Mouse (Mus musculus) cerebellum, adult 2 months (tissue): ENCODE data around the gene Pold1.

Experiments used
- CTCF ChIP-seq: fragments of 200-500 bp; IDR thresholded peaks from 2 replicates; pipeline ENCODE4 v1.5.1; 2011; ENCODE audit warnings: low read depth, mild to moderate bottlenecking, control low read depth, low read length, moderate library complexity, borderline replicate concordance; ENCODE audit not compliant: insufficient read depth
- POLR2A ChIP-seq: fragments of 200-500 bp; IDR thresholded peaks from 2 replicates; pipeline ENCODE4 v1.6.1; 2011; ENCODE audit warnings: low read length, control low read depth, borderline replicate concordance; ENCODE audit not compliant: insufficient read depth

DNA sequence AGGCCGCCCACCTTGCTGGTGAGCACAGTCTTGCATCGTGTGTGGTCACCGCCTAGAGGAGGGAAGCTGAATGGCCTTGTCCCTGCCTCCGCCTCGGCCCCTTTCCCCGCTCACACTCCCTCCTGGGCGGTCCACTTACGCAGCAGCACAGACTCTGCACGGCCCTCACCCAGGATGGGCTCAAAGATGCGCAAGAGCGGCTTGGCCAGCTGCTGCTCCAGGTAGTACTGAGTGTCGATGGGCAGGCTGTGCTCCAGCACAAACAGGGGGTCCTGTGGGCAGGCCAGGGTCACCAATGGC lies 15.0 kb downstream of the Pold1 start:
- TF ChIP-seq CTCF (no peak), POLR2A (no peak)
